Mouse (Mus musculus) heart, adult 2 months (tissue): Measurements from ENCODE around the gene Gm20695.

Experiments
- CTCF ChIP-seq: fragments of 200-600 bp; IDR thresholded peaks from 2 replicates; pipeline ENCODE4 v1.8.1; 2022; ENCODE audit warnings: antibody characterized with exemption, mild to moderate bottlenecking, moderate library complexity
- EP300 ChIP-seq: fragments of 200-500 bp; IDR thresholded peaks from 2 replicates; pipeline ENCODE4 v1.6.1; 2011; ENCODE audit warnings: low read depth, low read length, control low read depth; ENCODE audit not compliant: insufficient read depth
- POLR2A ChIP-seq: fragments of 200-500 bp; IDR thresholded peaks from 2 replicates; pipeline ENCODE4 v1.6.1; 2011; ENCODE audit warnings: mild to moderate bottlenecking, low read depth, low read length, control low read depth; ENCODE audit not compliant: insufficient read depth

- TF ChIP-seq POLR2A (no peak), CTCF (no peak), EP300 (no peak)
These were observed 24.7 kb downstream of the Gm20695 start for GRCm38 (mm10) chr16:3909118-3909517.
